Mouse (Mus musculus) urinary bladder, adult 2 months (tissue): ENCODE results near the gene Tlr9. TPM values are rescaled to one million over a fixed set of nuclear protein-coding genes. Genes with fewer than 3 reads are reported as not detected.

Experiments
- DNase-seq: peaks from one replicate; pipeline ENCODE4 v3.0.0; 2022; ENCODE audit warnings: low spot score
- polyA plus RNA-seq: library from polyadenylated mRNA; depleted of rRNA; stranded (reverse); fragments of >200 nt; gene quantifications from 2 replicates; pipeline ENCODE4 v1.2.3, GENCODE M21; 2012

Tlr9 gene
- polyA plus RNA-seq, 1 experiment, result 1.8 TPM

GRCm38 (mm10) chr9:106203990-106204851 is 18.2 kb upstream of the Tlr9 start:
- DNase-seq, result no peak

- DNase-seq, result no peak
These were observed 16.6 kb upstream of the Tlr9 start for GRCm38 (mm10) chr9:106205713-106206290.

- DNase-seq, result no peak
These were observed 15.9 kb upstream of the Tlr9 start for GRCm38 (mm10) chr9:106206515-106206914.

GRCm38 (mm10) chr9:106208181-106208580 is 14.2 kb upstream of the Tlr9 start:
- peak; percentile 19 for DNase-seq

GRCm38 (mm10) chr9:106209954-106210353 is 12.4 kb upstream of the Tlr9 start:
- DNase-seq, result no peak

GRCm38 (mm10) chr9:106210853-106211609 is 11.4 kb upstream of the Tlr9 start:
- DNase-seq, result no peak

GRCm38 (mm10) chr9:106211680-106212593 is 10.5 kb upstream of the Tlr9 start:
- DNase-seq, result peak; percentile 71

- DNase-seq, result no peak
These were observed 9.8 kb upstream of the Tlr9 start for GRCm38 (mm10) chr9:106212594-106212981.

GRCm38 (mm10) chr9:106215341-106216125 is 6.9 kb upstream of the Tlr9 start:
- DNase-seq, result no peak

- no peak for DNase-seq
These were observed 5.4 kb upstream of the Tlr9 start for GRCm38 (mm10) chr9:106216971-106217370.

- DNase-seq, result no peak
These were observed 1.4 kb upstream of the Tlr9 start for GRCm38 (mm10) chr9:106220894-106221523.

GRCm38 (mm10) chr9:106222994-106223393 is 596 bp downstream of the Tlr9 start:
- no peak for DNase-seq

GRCm38 (mm10) chr9:106225469-106226150 is 3.2 kb downstream of the Tlr9 start:
- no peak for DNase-seq

GRCm38 (mm10) chr9:106226151-106226682 is 3.8 kb downstream of the Tlr9 start:
- DNase-seq, result no peak

- no peak for DNase-seq
These were observed 5.5 kb downstream of the Tlr9 start for GRCm38 (mm10) chr9:106227790-106228429.

GRCm38 (mm10) chr9:106230051-106230733 is 7.8 kb downstream of the Tlr9 start:
- no peak for DNase-seq

GRCm38 (mm10) chr9:106230734-106231106 is 8.3 kb downstream of the Tlr9 start:
- no peak for DNase-seq

- no peak for DNase-seq
These were observed 8.8 kb downstream of the Tlr9 start for GRCm38 (mm10) chr9:106231220-106231619.
